Mouse (Mus musculus) heart, postnatal 10 days (tissue): ENCODE results near the gene Mn1. TPM values are rescaled to one million over a fixed set of nuclear protein-coding genes. Genes with fewer than 3 reads are reported as not detected.

Experiments used
- DNase-seq, 2 experiments: peaks; one replicate each; pipeline ENCODE4 v3.0.0; 2021
- intact Hi-C: fragments of 180-260 bp; cut with DNase I; formaldehyde crosslinking; loops from one replicate; pipeline ENCODE4 v1.15.1; 2025
- total RNA-seq, 2 experiments: library from RNA; stranded (reverse); gene quantifications; 2 replicates each; pipeline ENCODE4 v1.2.3; 2021

Mn1 gene
- total RNA-seq, 2 experiments from 2014 or later, result 17.5 to 18.9 TPM

DNA sequence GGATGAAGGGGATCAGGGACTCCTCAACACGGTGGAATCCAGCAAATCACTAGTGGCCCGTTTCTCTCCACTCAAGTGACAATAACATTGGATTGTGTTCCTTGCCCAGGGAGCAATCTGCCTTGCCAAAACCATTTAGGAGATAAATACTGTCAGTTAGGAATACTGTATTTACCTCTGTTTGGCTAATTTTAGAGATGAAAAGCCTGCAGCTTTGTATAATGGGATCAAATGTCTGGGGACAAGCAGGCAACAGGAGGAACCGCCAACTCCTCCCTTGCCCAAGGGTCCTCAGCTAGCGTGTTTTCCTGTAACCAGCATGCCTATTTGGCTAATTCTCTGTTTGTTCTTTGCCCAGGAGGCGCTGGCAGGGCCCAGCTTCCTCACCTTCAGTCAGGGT, 9.1 kb downstream of the Mn1 start:
- DNase-seq, result no peak
- intact Hi-C loops, result no loop called here

DNA sequence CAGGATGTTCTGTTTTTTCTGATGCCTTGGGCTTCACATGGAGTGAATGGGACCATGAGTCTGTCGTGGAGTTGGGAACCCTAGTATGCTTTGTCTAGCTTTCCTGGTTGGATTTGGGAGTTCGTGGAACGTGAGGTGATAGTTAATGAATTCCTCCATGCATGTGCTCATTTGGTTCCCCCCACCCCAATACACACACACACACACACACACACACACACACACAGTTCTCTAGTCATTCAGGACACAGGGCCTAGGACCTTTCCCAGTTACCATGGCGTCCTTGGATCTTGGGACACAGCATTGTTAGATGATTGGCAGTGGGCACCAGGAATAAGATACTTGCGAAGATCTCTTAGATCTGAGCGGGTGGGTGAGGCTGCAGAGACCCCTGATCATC, 11.7 kb downstream of the Mn1 start:
- intact Hi-C loops, result no loop called here
- no peak for DNase-seq

DNA sequence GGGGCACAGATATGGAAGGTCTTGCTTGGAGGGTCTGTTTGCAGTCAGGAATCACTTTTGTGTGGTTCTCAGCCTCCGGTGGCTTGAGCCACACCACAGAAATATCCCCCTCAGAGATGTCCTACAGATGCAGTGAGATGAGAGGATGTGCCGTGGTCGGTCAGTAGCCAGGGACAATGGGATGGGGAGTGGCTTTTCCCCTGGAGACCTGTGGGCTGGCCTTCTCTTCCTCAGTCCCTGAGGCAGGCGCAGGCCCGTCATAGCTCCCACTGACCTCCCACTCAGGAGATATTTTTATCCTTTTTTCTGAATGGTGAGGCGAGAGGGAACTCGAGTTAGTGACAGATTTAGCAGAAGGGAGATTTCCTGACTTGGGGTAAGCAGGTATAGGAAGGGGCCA, 12.6 kb downstream of the Mn1 start:
- intact Hi-C loops, result no loop called here
- DNase-seq, result peak; percentile 43 to 48

DNA sequence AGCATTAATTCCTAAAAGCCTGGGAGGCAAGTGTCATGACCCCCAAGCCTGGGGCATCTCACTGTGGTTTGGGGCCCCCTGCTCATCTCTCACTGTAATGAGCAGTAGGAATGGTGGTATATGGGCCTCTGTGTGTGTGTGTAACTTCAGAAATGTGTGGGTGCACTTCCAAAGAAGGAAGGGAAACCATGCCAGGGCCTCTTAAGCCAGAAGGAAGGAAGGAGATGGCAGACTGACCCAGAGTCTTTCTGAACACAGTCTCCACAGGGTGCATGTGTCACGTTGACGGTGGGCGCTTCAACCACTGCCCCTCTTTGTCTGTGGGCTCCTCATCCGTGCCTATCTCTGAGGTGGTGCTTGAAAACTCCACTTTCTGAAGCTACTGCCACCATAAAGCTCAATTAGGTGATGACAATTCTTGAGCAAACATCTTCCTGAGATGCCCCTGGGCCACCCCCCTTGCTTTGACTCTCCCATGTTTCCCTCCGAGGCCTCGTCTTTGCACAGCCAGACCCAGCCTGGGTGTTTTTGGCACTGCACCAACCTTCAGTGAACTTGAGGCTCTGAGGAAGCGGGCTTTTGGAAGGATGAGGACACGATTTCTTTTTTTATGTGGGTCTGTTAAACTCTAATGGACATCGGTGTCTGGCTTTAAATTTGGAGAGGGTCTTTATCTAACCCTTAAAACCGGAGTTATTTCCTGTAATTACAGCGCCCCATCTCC, 14.0 kb downstream of the Mn1 start:
- intact Hi-C loops, result no loop called here
- DNase-seq, result peak; percentile 43 to 66

DNA sequence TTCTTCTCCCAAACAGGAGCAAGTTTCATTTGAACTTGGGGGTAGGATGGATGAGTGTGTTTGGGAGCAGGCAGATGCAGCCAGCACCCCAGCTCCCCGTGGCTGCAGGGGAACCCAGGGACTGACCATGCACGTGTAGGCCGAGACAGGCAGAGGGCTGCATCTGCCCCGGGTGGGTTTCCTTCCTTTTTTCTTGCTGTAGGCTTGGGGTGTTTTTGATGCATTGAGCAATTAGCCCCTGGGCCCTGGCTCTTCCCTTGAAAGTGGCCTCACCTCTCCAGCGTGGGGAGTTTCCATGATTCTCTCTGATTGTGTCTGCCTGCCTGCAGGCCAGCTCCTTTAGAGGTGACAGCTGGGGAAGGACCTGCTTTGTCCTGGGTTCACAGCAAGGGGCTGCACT, 15.7 kb downstream of the Mn1 start:
- intact Hi-C loops, result no loop called here
- no peak for DNase-seq

DNA sequence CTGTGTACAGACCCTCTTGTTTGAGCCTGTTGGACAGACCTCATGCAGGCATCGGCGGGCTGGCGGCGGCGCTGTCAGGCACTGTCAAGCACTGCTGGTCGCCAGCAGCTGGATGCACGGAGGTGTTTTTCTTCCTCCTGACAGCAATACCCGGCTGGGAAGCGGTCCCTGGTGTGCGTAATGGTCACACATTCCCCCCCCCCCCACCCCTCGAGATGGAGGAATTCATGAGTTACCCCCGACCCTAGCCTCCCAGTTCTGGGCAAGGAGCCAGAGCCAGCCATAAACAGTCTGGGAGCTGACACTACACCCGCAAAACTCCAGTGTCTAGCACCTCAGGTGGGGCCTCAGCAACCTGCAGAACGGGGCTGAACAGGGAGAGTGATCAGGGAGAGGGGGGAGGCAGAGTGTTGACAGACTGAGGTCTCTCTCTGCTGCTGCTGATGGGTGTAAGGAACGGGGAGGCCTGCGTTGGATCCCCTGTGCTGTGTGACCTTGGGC, 17.2 kb downstream of the Mn1 start:
- no peak for DNase-seq
- intact Hi-C loops, result no loop called here

DNA sequence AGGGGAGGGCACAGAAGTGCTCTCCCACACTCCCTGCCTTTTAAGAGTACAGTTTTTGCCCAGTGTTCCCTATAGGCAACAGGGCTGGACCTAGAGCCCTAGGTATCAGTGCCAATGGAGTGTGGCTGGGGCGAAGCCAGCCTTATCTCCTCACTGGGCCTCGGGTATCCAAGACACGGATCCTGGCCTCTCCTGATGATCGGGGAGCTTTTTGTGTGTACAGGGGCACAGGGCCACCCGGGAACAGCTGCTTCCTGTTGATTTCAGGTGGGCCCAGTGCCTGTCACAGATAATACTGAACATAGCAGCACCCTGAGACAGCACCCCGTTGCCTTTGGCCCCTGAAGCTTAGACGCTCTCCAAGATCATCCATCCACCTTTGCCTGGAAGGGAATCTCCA, 19.1 kb downstream of the Mn1 start:
- no peak for DNase-seq
- intact Hi-C loops, result no loop called here

DNA sequence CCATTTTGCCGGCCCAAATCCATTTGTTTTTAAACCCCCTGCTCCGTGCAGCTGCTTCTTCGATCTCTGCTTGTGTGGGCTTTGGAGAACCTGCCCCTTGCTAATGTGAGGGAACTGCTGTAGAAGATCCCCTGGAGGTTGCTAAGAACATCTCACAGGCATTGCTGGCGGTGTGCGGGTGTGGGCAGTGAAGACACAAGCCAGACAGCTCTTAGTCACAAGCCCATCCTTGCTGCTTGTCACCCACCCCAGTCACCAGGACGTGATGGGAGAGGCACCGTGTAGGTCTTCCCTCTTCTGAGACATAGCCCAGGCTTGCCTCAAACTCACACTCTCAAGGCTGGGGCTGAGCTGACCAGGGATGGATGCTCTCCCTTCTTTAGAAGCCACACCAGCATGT, 20.0 kb downstream of the Mn1 start:
- DNase-seq, result no peak
- intact Hi-C loops, result no loop called here

DNA sequence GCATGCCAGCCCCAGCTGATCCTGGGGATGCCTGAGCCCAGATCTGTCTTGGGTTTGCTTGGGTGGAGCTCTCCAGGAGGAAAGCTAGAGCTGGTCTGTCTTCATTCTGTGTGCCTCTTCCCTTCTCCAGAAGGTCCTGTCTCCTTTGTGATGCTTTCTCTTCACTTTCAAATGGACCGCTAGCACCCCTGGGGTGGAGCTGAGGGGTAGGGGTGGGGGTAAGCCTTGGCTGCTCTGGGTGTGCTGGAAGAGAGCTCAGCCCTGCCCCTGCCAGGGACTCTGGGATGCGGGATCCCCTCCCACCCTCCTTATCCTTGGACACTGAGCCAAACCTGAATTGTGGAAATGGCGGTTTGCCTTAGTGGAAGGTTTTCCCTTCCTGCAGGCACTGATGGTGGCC, 21.2 kb downstream of the Mn1 start:
- no peak for DNase-seq
- intact Hi-C loops, result no loop called here

DNA sequence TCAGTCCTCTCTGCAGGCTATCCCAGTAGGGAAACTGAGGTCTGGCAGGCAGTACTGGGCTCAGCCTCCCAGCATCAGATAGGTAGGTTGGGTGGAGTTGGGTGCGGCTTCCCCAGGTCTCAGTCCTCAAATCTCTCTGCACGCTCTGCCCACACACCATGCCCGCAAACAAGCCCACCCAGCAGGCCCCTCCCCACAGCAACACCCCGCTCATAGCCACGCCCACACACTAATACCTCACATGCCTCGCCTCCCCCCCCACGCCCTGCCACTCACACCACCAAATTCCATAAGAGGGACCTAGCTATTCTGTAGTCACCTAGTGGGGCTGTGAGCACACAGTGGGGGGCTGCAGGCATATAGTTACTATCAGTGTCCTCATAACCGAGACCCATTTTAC, 21.7 kb downstream of the Mn1 start:
- intact Hi-C loops, result no loop called here
- DNase-seq, result no peak

DNA sequence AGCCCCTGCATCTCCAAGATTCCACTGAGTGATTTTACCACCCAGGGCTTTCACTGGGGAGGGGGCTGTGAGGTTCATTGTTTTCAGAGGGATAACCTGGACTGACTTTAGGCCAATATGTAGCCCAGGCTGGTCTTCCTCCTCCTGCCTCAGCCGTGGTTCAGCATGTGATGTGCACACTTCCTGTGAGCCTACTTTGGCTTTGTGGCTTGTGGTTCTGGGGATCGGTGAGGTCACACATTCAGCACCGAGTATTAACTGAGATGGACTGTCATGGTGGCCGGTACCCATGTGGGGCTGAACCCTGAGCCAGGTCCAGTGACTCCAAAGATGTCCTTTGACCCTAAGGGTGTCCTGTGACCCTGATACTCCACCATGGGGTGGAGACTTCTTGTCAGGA, 23.1 kb downstream of the Mn1 start:
- intact Hi-C loops, result no loop called here
- DNase-seq, result no peak

DNA sequence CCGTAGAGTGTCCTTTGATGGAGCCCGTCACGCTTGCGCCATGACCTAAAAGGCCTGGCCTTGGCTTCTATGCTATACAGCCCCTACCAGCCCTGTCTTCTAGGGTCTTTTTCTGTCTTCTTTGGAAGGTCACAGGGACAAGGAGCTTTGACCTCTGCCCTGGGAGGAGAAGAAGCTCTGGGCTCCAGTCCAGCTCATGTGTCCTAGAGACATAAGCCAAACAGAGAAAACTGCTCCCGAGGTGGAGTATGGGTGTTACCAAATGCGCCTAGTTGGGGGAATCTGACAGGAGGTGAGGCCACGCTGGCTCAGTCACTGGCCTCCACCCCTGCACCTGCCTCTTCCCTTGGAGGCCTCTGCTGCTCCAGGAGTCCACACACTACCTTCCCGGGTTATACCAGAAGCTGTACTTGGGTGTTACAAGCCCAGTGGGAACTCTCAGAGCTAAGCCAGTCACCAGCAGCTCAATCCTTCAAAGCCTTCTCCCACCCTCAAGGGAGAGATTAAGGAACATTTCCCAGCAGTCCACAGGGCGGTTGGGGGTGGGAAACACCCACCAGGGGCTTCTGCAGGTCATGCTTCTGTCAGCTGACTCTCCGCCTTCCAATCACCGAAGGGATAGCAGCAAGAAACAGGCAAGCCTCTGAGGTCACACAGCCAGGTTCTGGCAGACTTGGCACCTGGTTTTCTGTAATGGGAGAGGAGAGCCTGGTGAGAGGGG, 25.1 kb downstream of the Mn1 start:
- intact Hi-C loops, result no loop called here

DNA sequence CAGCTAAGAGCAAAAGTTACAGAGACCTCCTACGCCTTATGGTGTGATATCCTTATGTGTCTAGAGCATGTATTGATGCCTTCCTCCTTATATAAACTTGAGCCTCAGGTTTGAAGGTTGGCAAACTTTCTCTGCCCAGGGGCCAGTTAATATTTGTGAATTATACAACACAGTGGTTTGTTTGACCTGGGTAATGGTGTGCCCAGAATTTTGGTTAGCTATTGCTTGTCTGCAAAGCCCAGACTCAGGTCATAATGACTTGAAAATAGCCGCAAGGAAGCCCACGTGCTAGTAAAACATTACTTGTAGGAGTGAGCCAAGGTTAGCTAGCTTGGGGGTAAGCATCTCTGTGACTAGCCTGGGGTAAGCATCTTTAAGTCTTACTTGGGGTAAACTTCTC, 26.5 kb downstream of the Mn1 start:
- no peak for DNase-seq
- intact Hi-C loops, result no loop called here

More for the DNA sequence above, 25.1 kb downstream of the Mn1 start:
- no peak for DNase-seq

DNA sequence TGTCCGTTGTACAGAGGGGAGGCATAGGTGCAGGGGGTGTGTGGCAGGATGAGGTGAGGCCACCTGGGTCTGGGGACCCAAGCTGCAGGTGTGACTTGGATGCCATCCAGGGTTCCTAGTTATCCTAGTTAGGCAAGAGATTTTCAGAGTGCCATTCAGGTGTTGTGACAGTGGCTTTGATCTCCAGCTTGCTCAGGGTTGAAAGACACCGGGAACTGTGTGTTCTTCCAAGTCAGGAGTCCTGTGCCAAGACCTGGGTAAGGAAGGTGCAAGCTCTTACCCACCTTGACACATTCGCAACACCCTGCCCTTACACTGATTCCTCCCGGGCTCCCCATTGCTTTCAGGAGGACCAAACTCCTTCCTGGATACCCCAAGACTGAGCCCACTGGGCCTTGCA, 27.2 kb downstream of the Mn1 start:
- intact Hi-C loops, result no loop called here

DNA sequence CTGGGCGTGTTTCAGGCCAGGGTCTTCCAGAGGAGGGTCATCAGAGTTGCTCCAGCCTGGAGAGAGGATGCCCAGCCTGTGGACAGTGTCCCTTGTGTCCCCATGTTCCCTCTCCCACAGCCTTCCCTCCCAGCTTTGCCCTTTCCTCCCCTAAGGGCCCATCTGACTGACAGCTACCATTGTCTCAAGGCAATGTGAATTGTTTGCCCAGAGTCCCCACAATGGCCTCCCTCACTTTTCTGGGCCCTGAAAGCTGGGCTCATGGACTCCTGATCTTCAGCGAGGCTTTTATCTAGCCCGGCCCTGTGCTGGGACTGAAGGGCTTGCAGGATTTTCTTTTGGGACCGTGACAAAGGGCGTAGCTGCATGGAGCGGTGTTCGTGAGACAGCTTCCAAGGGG, 29.5 kb downstream of the Mn1 start:
- DNase-seq, result no peak
- intact Hi-C loops, result no loop called here

More for the DNA sequence above, 27.2 kb downstream of the Mn1 start:
- DNase-seq, result no peak

DNA sequence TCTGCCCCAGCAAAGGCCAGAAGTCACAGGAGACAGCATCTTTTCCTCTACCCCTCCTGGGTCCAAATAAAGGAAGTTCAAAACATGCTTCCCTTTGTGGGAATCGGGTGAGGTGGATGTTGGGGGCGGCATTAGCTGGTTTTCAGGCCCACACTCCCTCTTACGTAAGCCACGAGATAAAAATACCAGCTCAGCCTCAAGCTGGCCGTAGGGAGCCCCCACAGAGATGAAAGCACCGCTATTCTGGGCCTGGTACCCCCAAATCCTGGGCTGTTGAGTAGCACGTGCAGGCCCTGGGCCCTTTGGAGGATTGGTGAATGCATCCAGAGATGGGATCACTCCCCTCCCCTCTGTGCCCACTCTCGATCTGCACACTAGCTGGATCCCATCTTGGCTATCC, 32.5 kb downstream of the Mn1 start:
- no peak for DNase-seq
- intact Hi-C loops, result no loop called here

DNA sequence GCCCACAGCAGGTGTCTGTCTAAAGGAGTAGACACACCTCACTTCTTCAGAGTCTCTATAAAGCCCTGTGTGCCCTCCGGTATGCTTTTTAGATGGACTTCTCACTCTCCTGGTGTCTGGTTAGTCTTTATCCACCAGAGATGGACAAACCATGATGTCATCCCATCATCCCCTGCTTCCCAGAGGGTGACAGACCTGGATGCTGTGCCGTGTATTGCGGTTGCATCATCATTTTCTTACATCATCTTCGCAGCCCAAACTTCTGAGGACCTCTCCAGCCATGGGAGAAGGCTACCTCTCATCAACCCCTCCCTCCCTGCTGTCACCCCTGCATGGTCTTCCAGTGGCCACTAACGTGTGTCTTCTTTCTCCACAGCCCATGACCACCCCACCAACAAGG, 37.1 kb downstream of the Mn1 start:
- DNase-seq, result no peak
- intact Hi-C loops, result no loop called here

DNA sequence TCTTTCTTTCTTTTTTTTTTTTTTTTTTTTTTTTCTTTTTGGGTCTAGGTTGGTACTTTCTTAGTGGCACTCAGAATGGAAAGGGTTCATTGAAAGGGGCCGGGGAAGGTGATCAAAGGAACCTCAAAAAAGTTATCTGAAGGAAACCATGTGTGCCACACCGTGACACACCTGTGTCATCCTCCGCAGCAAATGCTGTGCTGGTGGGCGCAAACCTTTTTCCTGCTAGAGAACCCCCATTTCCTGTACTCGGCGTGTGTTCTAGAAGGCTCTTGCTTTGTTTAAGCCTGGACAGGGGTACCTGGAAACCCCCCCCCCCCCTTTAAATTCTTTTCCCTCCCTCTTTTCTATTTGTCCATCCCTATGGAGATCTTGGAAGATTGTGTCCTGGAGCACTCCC, 37.7 kb downstream of the Mn1 start:
- intact Hi-C loops, result no loop called here
- no peak for DNase-seq

DNA sequence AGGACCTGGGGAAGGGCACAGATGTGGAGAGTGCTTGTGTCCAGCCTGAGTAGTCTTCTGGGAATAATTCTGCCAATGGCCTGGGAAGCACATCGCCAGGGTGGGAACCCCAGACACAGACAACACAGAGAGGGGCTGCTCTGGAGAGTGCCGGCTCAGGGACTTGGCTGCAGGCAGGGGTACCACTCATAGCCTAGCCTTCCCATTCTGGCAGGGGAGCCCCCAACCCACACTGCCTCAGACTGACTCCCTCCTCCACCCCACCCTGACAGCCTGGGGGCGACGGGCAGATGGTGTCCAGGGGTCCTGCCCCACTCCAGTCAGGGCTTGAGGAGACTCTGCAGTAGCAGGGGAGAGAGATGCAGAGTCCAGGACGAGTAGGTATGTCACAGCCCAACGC, 41.5 kb downstream of the Mn1 start:
- DNase-seq, result no peak
- intact Hi-C loops, result no loop called here

DNA sequence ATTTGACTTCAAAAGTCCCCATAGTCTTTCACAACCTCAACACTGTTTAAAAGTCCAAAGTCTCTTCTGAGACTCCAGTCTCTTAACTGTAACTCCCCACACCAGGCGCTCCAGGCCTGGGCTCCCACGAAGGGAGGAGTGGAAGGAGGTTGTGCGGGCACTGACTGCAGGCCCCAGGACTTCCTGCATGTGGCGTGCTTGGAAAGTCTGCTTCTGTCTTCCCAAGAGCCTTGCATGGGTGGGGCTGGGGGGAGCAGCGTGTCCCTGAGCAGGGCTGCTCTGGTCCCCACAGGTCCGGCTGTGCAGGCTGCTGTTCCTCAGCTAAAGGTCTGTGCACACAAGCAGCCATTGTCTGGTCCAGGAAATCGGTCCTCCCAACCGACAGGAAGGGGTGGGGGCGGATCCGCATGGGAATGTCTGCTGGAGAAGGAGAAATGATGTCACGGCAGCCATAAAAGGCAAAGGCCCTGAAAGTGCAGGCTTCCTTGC, 48.7 kb downstream of the Mn1 start:
- DNase-seq, result peak; percentile 76 to 83
- intact Hi-C loops, result loop anchor here (2.0 kb wide), 1 partner anchor 49 kb away; the partner anchor contains the start of gene Mn1

DNA sequence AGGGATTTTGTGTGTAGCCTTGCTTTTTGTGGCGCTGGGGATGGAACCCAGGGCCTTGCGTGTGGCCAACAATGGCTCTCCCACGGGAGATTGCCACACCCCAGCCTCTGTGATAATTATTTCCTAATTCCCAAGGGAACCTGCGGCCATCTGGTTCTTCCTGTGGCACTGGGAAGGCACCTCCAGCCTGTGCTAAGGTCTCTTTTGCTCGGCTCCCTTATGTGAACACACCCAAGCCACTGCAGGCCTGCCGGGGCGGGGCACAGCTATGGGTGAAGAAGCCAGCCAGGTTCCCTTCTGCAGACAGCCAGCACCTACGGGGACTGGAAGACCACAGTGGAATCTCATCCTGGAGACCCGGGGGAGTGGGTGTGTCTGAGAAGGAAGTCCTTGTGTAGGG, 49.3 kb downstream of the Mn1 start:
- intact Hi-C loops, result loop anchor here (2.0 kb wide), 1 partner anchor 50 kb away; the partner anchor contains the start of gene Mn1
- DNase-seq, result peak; percentile 25 to 26

DNA sequence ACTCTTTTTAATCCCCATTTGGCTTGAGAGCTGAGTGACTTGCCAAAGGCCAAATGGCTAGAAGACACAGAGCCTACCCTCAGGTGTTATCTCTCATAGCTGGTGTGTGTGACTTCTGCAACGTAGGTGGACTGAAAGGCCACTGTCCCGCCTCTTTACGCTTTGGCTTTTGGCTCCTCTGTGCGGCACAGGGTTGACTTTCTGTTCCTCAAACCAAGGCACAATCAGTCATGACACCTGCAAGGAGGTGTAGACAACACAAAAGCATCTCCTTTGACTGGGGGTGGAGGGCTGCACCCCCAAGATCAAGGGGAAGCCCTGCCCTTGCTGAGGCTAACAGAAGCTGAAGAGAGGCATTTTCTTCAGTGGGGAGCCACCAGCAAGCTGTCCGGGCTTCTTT, 50.5 kb downstream of the Mn1 start:
- intact Hi-C loops, result loop anchor here (2.0 kb wide), 1 partner anchor 51 kb away; the partner anchor contains the start of gene Mn1
- no peak for DNase-seq
